Mouse (Mus musculus): ENCODE results near the gene Tob2. TPM values are rescaled to one million over a fixed set of nuclear protein-coding genes. Genes with fewer than 3 reads are reported as not detected.
A peak's percentile ranks its signal among the peaks of the same experiment; 100 is the strongest.

Gene Tob2
- total RNA-seq, 1 experiment from 2014 or later, result 27.0 TPM

GRCm38 (mm10) chr15:81840306-81840705 lies 18.3 kb downstream of the Tob2 start:
- ATAC-seq (replicated peaks; ENCODE audit: low read depth, poor library complexity, severe bottlenecking), result no peak

- ATAC-seq (replicated peaks; ENCODE audit: low read depth, poor library complexity, severe bottlenecking), result no peak; the same call in 1 of the 2 replicates
Observed at GRCm38 (mm10) chr15:81839634-81840033, 19.0 kb downstream of the Tob2 start.

GRCm38 (mm10) chr15:81838554-81839235 lies 19.9 kb downstream of the Tob2 start:
- no peak for ATAC-seq (replicated peaks; ENCODE audit: low read depth, poor library complexity, severe bottlenecking)

- ATAC-seq (replicated peaks; ENCODE audit: low read depth, poor library complexity, severe bottlenecking), result no peak
Observed at GRCm38 (mm10) chr15:81836966-81837920, 21.4 kb downstream of the Tob2 start.

- peak; percentile 71 for ATAC-seq (replicated peaks; ENCODE audit: low read depth, poor library complexity, severe bottlenecking)
Observed at GRCm38 (mm10) chr15:81836124-81836821, 22.3 kb downstream of the Tob2 start.

GRCm38 (mm10) chr15:81835007-81835880 lies 23.4 kb downstream of the Tob2 start:
- ATAC-seq (replicated peaks; ENCODE audit: low read depth, poor library complexity, severe bottlenecking), result no peak

- no peak for ATAC-seq (replicated peaks; ENCODE audit: low read depth, poor library complexity, severe bottlenecking)
Observed at GRCm38 (mm10) chr15:81834171-81834841, 24.3 kb downstream of the Tob2 start.

- ATAC-seq (replicated peaks; ENCODE audit: low read depth, poor library complexity, severe bottlenecking), result no peak
Observed at GRCm38 (mm10) chr15:81833481-81833880, 25.1 kb downstream of the Tob2 start.

- ATAC-seq (replicated peaks; ENCODE audit: low read depth, poor library complexity, severe bottlenecking), result no peak
Observed at GRCm38 (mm10) chr15:81832219-81832618, 26.4 kb downstream of the Tob2 start.

- ATAC-seq (replicated peaks; ENCODE audit: low read depth, poor library complexity, severe bottlenecking), result peak; percentile 97
Observed at GRCm38 (mm10) chr15:81831136-81831825, 27.3 kb downstream of the Tob2 start.

GRCm38 (mm10) chr15:81830530-81830929 lies 28.1 kb downstream of the Tob2 start:
- no peak for ATAC-seq (replicated peaks; ENCODE audit: low read depth, poor library complexity, severe bottlenecking)

- ATAC-seq (replicated peaks; ENCODE audit: low read depth, poor library complexity, severe bottlenecking), result no peak
Observed at GRCm38 (mm10) chr15:81829208-81829580, 29.4 kb downstream of the Tob2 start.

- no peak for ATAC-seq (replicated peaks; ENCODE audit: low read depth, poor library complexity, severe bottlenecking)
Observed at GRCm38 (mm10) chr15:81828426-81829207, 30.0 kb downstream of the Tob2 start.

- ATAC-seq (replicated peaks; ENCODE audit: low read depth, poor library complexity, severe bottlenecking), result no peak
Observed at GRCm38 (mm10) chr15:81824832-81825231, 33.8 kb downstream of the Tob2 start.

- ATAC-seq (replicated peaks; ENCODE audit: low read depth, poor library complexity, severe bottlenecking), result no peak
Observed at GRCm38 (mm10) chr15:81822631-81823030, 36.0 kb downstream of the Tob2 start.

GRCm38 (mm10) chr15:81818404-81818803 lies 40.2 kb downstream of the Tob2 start:
- no peak for ATAC-seq (replicated peaks; ENCODE audit: low read depth, poor library complexity, severe bottlenecking)

GRCm38 (mm10) chr15:81814716-81815370 lies 43.8 kb downstream of the Tob2 start:
- ATAC-seq (replicated peaks; ENCODE audit: low read depth, poor library complexity, severe bottlenecking), result no peak

All from common myeloid progenitor, adult 5-6 weeks (primary cell).